Comparison of ENCODE assay signal across 13 mouse cellular contexts in the genomic region with DNA sequence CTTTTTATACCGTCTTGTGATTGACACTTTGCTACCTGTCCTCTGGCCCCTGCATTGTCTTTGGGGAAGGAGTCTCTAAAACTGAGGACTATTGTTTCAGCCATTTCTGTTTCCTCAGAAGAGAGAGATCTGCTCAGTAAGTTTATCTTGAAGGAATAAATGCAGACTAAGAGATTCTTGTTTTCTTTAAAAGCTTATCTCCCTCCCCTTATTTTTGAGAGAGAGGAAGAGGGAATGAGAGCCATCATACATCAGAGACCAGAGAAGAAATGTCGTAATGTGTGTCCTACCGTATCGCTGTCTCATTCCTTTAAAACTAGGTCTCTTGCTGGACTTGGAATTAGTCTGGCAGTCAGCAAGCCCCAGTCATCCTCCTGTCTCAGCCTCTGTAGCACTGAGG. TPM values are rescaled to one million over a fixed set of nuclear protein-coding genes. Genes with fewer than 3 reads are reported as not detected.
A peak's percentile ranks its signal among the peaks of the same experiment; 100 is the strongest.
DNase-seq lines count a peak whose midpoint lies in the region; ATAC-seq and TF ChIP-seq lines count a peak whose summit lies in the region.
"Had no signal": no experiment of that assay in that cellular context is flagged by ENCODE, and none has a peak within 500 bp of the region (broad histone marks: within the 10 kb centered on the region; RNA-seq: fewer than 3 reads in every experiment).

No protein-coding gene starts in this region.

- H3K4me3 ChIP-seq in embryonic facial prominence, embryonic 12.5 days, result no peak overlapping the region
- no peak overlapping the region for H3K4me3 ChIP-seq in embryonic facial prominence, embryonic 10.5 days
- no peak overlapping the region for H3K4me3 ChIP-seq in kidney, postnatal 0 days (replicated peaks; ENCODE audit: low read depth, low read length)
- H3K4me3 ChIP-seq in bone marrow macrophage, adult 2 months (ENCODE audit: insufficient read depth, low read length), result no peak overlapping the region; the same call in 1 of the 2 replicates
- no peak overlapping the region for H3K4me3 ChIP-seq in liver, embryonic 16.5 days (ENCODE audit: low read depth, low read length)
- H3K4me3 ChIP-seq: forebrain, embryonic 15.5 days; midbrain, embryonic 12.5 days had no signal

- no peaks in the 10 kb centered on the region for H3K9me3 ChIP-seq in embryonic facial prominence, embryonic 12.5 days
- no peaks in the 10 kb centered on the region for H3K9me3 ChIP-seq in embryonic facial prominence, embryonic 10.5 days
- H3K9me3 ChIP-seq in kidney, postnatal 0 days (replicated peaks; ENCODE audit: low read length), result no peaks in the 10 kb centered on the region
- H3K9me3 ChIP-seq in liver, embryonic 16.5 days (replicated peaks; ENCODE audit: control insufficient read depth, low read length), result no peaks in the 10 kb centered on the region
- H3K9me3 ChIP-seq: forebrain, embryonic 15.5 days; midbrain, embryonic 12.5 days had no signal

- peak overlapping the region; percentile 52; the same call in 1 of the 2 replicates for H3K27ac ChIP-seq in embryonic facial prominence, embryonic 12.5 days
- no peak overlapping the region for H3K27ac ChIP-seq in embryonic facial prominence, embryonic 10.5 days (replicated peaks)
- 0 out of 2 replicates have a peak overlapping the region, but pooled peaks have one; percentile 19 for H3K27ac ChIP-seq in kidney, postnatal 0 days
- 0 out of 2 replicates have a peak overlapping the region, but pooled peaks have one; percentile 9 for H3K27ac ChIP-seq in bone marrow macrophage, adult 2 months (ENCODE audit: insufficient read depth, low read depth, low read length)
- no peak overlapping the region; the same call in 1 of the 2 replicates for H3K27ac ChIP-seq in liver, embryonic 16.5 days (ENCODE audit: low read length)
- H3K27ac ChIP-seq: midbrain, embryonic 12.5 days had no signal

- no peaks in the 10 kb centered on the region for H3K27me3 ChIP-seq in embryonic facial prominence, embryonic 12.5 days
- H3K27me3 ChIP-seq in embryonic facial prominence, embryonic 10.5 days (replicated peaks; ENCODE audit: low read depth, poor library complexity, severe bottlenecking), result no peaks in the 10 kb centered on the region
- H3K27me3 ChIP-seq in kidney, postnatal 0 days (ENCODE audit: insufficient read depth, low read length), result no peaks in the 10 kb centered on the region
- no peaks in the 10 kb centered on the region for H3K27me3 ChIP-seq in liver, embryonic 16.5 days (ENCODE audit: control insufficient read depth, insufficient read depth, low read depth, low read length)
- H3K27me3 ChIP-seq: forebrain, embryonic 15.5 days; midbrain, embryonic 12.5 days had no signal

- ATAC-seq in embryonic facial prominence, embryonic 12.5 days (ENCODE audit: insufficient number of reproducible peaks, insufficient read depth, low FRiP score, low TSS enrichment), result no peak
- ATAC-seq in kidney, postnatal 0 days (replicated peaks; ENCODE audit: low FRiP score, low read depth), result no peak
- ATAC-seq in liver, embryonic 16.5 days (ENCODE audit: low read depth), result no peak
- ATAC-seq: forebrain, embryonic 15.5 days had no signal

- H3K4me2 ChIP-seq in embryonic facial prominence, embryonic 12.5 days (replicated peaks), result no peak overlapping the region
- 0 out of 2 replicates have a peak overlapping the region, but pooled peaks have one; percentile 2 for H3K4me2 ChIP-seq in kidney, postnatal 0 days (ENCODE audit: low read length)
- H3K4me2 ChIP-seq in liver, embryonic 16.5 days (ENCODE audit: low read depth, low read length), result peak overlapping the region; percentile 5; the same call in 1 of the 2 replicates
- H3K4me2 ChIP-seq: forebrain, embryonic 15.5 days; midbrain, embryonic 12.5 days had no signal

- no peak for TF ChIP-seq POLR2A in bone marrow macrophage, adult 2 months (IDR thresholded peaks at IDR 0.05; ENCODE audit: borderline replicate concordance, low read depth, low read length)

- WGBS in embryonic facial prominence, embryonic 12.5 days, result 83% methylated on average over 4 of the region's 4 CpGs
- WGBS in embryonic facial prominence, embryonic 10.5 days, result 89% methylated on average over 4 of the region's 4 CpGs
- 42% methylated on average over 4 of the region's 4 CpGs for WGBS in kidney, postnatal 0 days
- 47% methylated on average over 4 of the region's 4 CpGs for WGBS in liver, embryonic 16.5 days (ENCODE audit: insufficient replicate concordance)

- H3K9ac ChIP-seq in embryonic facial prominence, embryonic 12.5 days, result no peak overlapping the region
- H3K9ac ChIP-seq in kidney, postnatal 0 days (ENCODE audit: low read depth, low read length), result peak overlapping the region; percentile 8; the same call in 1 of the 2 replicates
- H3K9ac ChIP-seq in liver, embryonic 16.5 days (ENCODE audit: low read depth, low read length), result no peak overlapping the region
- H3K9ac ChIP-seq: forebrain, embryonic 15.5 days; midbrain, embryonic 12.5 days had no signal

- no peaks in the 10 kb centered on the region for H3K36me3 ChIP-seq in embryonic facial prominence, embryonic 12.5 days
- peaks cover 21% of the 10 kb centered on the region for H3K36me3 ChIP-seq in embryonic facial prominence, embryonic 10.5 days (replicated peaks)
- H3K36me3 ChIP-seq in kidney, postnatal 0 days (ENCODE audit: insufficient read depth, low read length), result no peaks in the 10 kb centered on the region
- no peaks in the 10 kb centered on the region for H3K36me3 ChIP-seq in liver, embryonic 16.5 days (ENCODE audit: control insufficient read depth, insufficient read depth)
- H3K36me3 ChIP-seq: forebrain, embryonic 15.5 days; midbrain, embryonic 12.5 days had no signal

- DNase-seq in embryonic facial prominence, embryonic 10.5 days (ENCODE audit: low spot score), result no peak
- peak; percentile 50 for DNase-seq in kidney, postnatal 0 days (ENCODE audit: low spot score)
- no peak for DNase-seq in kidney, adult 18-20 months
- no peak for DNase-seq in adrenal gland, adult 18-20 months (ENCODE audit: low spot score in 2 of 2)
- DNase-seq in frontal cortex, adult 2 months (ENCODE audit: extremely low spot score in 1 of 2, low spot score in 1 of 2), result no peak
- DNase-seq: cerebellum, postnatal 25 days had no signal

- no peak for TF ChIP-seq CTCF in kidney, postnatal 0 days (IDR thresholded peaks at IDR 0.05; ENCODE audit: low read depth)
- TF ChIP-seq CTCF in bone marrow macrophage, adult 2 months (IDR thresholded peaks at IDR 0.05; ENCODE audit: low read depth, low read length), result no peak

- H3K4me1 ChIP-seq in embryonic facial prominence, embryonic 12.5 days, result peaks cover 32% of the 10 kb centered on the region
- H3K4me1 ChIP-seq in embryonic facial prominence, embryonic 10.5 days, result peaks cover 36% of the 10 kb centered on the region
- peaks cover 37% of the 10 kb centered on the region for H3K4me1 ChIP-seq in kidney, postnatal 0 days (replicated peaks; ENCODE audit: insufficient read depth, low read length)
- H3K4me1 ChIP-seq in bone marrow macrophage, adult 2 months (ENCODE audit: control insufficient read depth, insufficient read depth, low read length), result peaks cover 42% of the 10 kb centered on the region
- H3K4me1 ChIP-seq in liver, embryonic 16.5 days (ENCODE audit: control insufficient read depth, low read depth, low read length), result peaks cover 42% of the 10 kb centered on the region

RNA-seq across cellular contexts. Expression of a gene that starts 4.9 kb away (rescaled TPM):
- 378 and 381 TPM in 2 replicates for polyA plus RNA-seq in embryonic facial prominence, embryonic 12.5 days (2016; fragmentation: Nextera tagmentation; extraction: Ambion mirVana)
- 359 and 369 TPM in 2 replicates for polyA plus RNA-seq in embryonic facial prominence, embryonic 10.5 days (2016; fragmentation: Nextera tagmentation; extraction: Ambion mirVana)
- 487 TPM in 2 replicates for polyA plus RNA-seq in kidney, postnatal 0 days (2015; fragmentation: Nextera tagmentation; extraction: Ambion mirVana)
- 973 and 974 TPM in 2 replicates for polyA plus RNA-seq in bone marrow macrophage, adult 2 months (2012; ENCODE audit: insufficient read depth, insufficient read length, missing spikeins)
- 181 and 187 TPM in 2 replicates for polyA plus RNA-seq in liver, embryonic 16.5 days (2015; fragmentation: Nextera tagmentation; extraction: Ambion mirVana)
- 100 to 1,000 TPM; 174 to 191 TPM for total RNA-seq in adrenal gland, adult 18-20 months (2021)
- polyA plus RNA-seq in frontal cortex, adult 2 months (2012; rRNA removed), result 213 and 235 TPM in 2 replicates

RNA-seq across cellular contexts. Expression of a gene that starts 37.5 kb away (rescaled TPM):
- not detected in 2 replicates for polyA plus RNA-seq in embryonic facial prominence, embryonic 12.5 days (2016; fragmentation: Nextera tagmentation; extraction: Ambion mirVana)
- 0.41 and 0.70 TPM in 2 replicates for polyA plus RNA-seq in embryonic facial prominence, embryonic 10.5 days (2016; fragmentation: Nextera tagmentation; extraction: Ambion mirVana)
- 1.0 and 1.7 TPM in 2 replicates for polyA plus RNA-seq in kidney, postnatal 0 days (2015; fragmentation: Nextera tagmentation; extraction: Ambion mirVana)
- not detected in 2 replicates for polyA plus RNA-seq in bone marrow macrophage, adult 2 months (2012; ENCODE audit: insufficient read depth, insufficient read length, missing spikeins)
- polyA plus RNA-seq in liver, embryonic 16.5 days (2015; fragmentation: Nextera tagmentation; extraction: Ambion mirVana), result 0.36 and 0.39 TPM in 2 replicates
- total RNA-seq in adrenal gland, adult 18-20 months (2021), result not detected
- 0.14 TPM in 1 of 2 replicates, not detected in the other for polyA plus RNA-seq in frontal cortex, adult 2 months (2012; rRNA removed)
- polyA plus RNA-seq: forebrain, embryonic 15.5 days; hindbrain, embryonic 11.5 days; midbrain, embryonic 12.5 days had no signal

RNA-seq across cellular contexts. Expression of a gene that starts 43.7 kb away (rescaled TPM):
- 211 and 213 TPM in 2 replicates for polyA plus RNA-seq in embryonic facial prominence, embryonic 12.5 days (2016; fragmentation: Nextera tagmentation; extraction: Ambion mirVana)
- polyA plus RNA-seq in embryonic facial prominence, embryonic 10.5 days (2016; fragmentation: Nextera tagmentation; extraction: Ambion mirVana), result 259 and 262 TPM in 2 replicates
- polyA plus RNA-seq in kidney, postnatal 0 days (2015; fragmentation: Nextera tagmentation; extraction: Ambion mirVana), result 248 and 264 TPM in 2 replicates
- polyA plus RNA-seq in bone marrow macrophage, adult 2 months (2012; ENCODE audit: insufficient read depth, insufficient read length, missing spikeins), result 104 and 124 TPM in 2 replicates
- polyA plus RNA-seq in liver, embryonic 16.5 days (2015; fragmentation: Nextera tagmentation; extraction: Ambion mirVana), result 95.6 and 97.5 TPM in 2 replicates
- 100 to 1,000 TPM; 158 to 197 TPM for total RNA-seq in adrenal gland, adult 18-20 months (2021)
- polyA plus RNA-seq in frontal cortex, adult 2 months (2012; rRNA removed), result 182 and 184 TPM in 2 replicates

RNA-seq across cellular contexts. Expression of a gene that starts 43.9 kb away (rescaled TPM):
- 106 TPM in 2 replicates for polyA plus RNA-seq in embryonic facial prominence, embryonic 12.5 days (2016; fragmentation: Nextera tagmentation; extraction: Ambion mirVana)
- polyA plus RNA-seq in embryonic facial prominence, embryonic 10.5 days (2016; fragmentation: Nextera tagmentation; extraction: Ambion mirVana), result 108 and 109 TPM in 2 replicates
- polyA plus RNA-seq in kidney, postnatal 0 days (2015; fragmentation: Nextera tagmentation; extraction: Ambion mirVana), result 162 and 169 TPM in 2 replicates
- 37.6 and 37.8 TPM in 2 replicates for polyA plus RNA-seq in bone marrow macrophage, adult 2 months (2012; ENCODE audit: insufficient read depth, insufficient read length, missing spikeins)
- 34.0 and 37.5 TPM in 2 replicates for polyA plus RNA-seq in liver, embryonic 16.5 days (2015; fragmentation: Nextera tagmentation; extraction: Ambion mirVana)
- 10 to 100 TPM; 68.2 to 83.0 TPM for total RNA-seq in adrenal gland, adult 18-20 months (2021)
- 110 and 135 TPM in 2 replicates for polyA plus RNA-seq in frontal cortex, adult 2 months (2012; rRNA removed)

RNA-seq across cellular contexts. Expression of a gene that starts 46.4 kb away (rescaled TPM):
- polyA plus RNA-seq in embryonic facial prominence, embryonic 12.5 days (2016; fragmentation: Nextera tagmentation; extraction: Ambion mirVana), result not detected in 2 replicates
- not detected in 2 replicates for polyA plus RNA-seq in embryonic facial prominence, embryonic 10.5 days (2016; fragmentation: Nextera tagmentation; extraction: Ambion mirVana)
- polyA plus RNA-seq in kidney, postnatal 0 days (2015; fragmentation: Nextera tagmentation; extraction: Ambion mirVana), result not detected in 2 replicates
- polyA plus RNA-seq in bone marrow macrophage, adult 2 months (2012; ENCODE audit: insufficient read depth, insufficient read length, missing spikeins), result not detected in 2 replicates
- 0.07 TPM in 1 of 2 replicates, not detected in the other for polyA plus RNA-seq in liver, embryonic 16.5 days (2015; fragmentation: Nextera tagmentation; extraction: Ambion mirVana)
- total RNA-seq in adrenal gland, adult 18-20 months (2021), result not detected
- not detected in 2 replicates for polyA plus RNA-seq in frontal cortex, adult 2 months (2012; rRNA removed)
- polyA plus RNA-seq: forebrain, embryonic 15.5 days; limb, embryonic 11.5 days; midbrain, embryonic 12.5 days had no signal

Comparison
In these comparisons a context has a peak if more than half of its experiments do, and no peak if none do; other contexts are left out.
1. H3K27ac ChIP-seq: peak in embryonic facial prominence, embryonic 12.5 days (single experiment), kidney, postnatal 0 days (single experiment) and bone marrow macrophage, adult 2 months (single experiment); none in embryonic facial prominence, embryonic 10.5 days (single experiment) and liver, embryonic 16.5 days (single experiment).